Mouse (Mus musculus) layer of hippocampus, postnatal 25 days (tissue): Measurements from ENCODE around the gene Ppp1r9a. TPM values are rescaled to one million over a fixed set of nuclear protein-coding genes. Genes with fewer than 3 reads are reported as not detected.

Experiments used
- DNase-seq, 2 experiments: peaks; one replicate each; pipeline ENCODE4 v3.0.0; 2022; ENCODE audit warnings: mixed read lengths in 2 of 2, low spot score in 1 of 2; ENCODE audit errors: extremely low spot score in 1 of 2
- total RNA-seq, 2 experiments: library from RNA; stranded (reverse); gene quantifications; 2 replicates each; pipeline ENCODE4 v1.2.3; 2021

The Ppp1r9a gene
- total RNA-seq, 2 experiments from 2014 or later: 146 to 154 TPM

- no peak for DNase-seq
Measured at GRCm38 (mm10) chr6:4953028-4953719, 50.5 kb downstream of the Ppp1r9a start.

DNA sequence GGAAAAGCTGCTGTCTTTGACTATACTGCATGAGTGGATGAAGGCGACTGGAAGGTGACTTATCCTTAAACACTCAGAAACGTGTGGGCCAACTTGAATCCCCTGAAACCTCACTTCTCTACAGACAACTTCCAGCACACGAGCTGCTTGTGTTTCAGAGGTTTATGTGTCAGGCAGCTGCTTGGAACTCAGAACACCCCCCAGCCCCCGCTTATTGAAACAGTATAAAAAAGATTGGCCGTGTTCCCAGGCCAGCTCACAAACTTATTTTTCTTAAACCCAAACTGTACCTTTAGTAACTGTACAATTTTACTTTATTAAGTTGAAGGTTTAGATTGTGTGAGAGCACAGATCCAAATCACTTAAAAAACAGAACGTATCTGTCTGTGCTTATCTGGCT is 53.9 kb downstream of the Ppp1r9a start:
- DNase-seq: no peak

- no peak for DNase-seq
Measured at GRCm38 (mm10) chr6:4962197-4962596, 59.5 kb downstream of the Ppp1r9a start.

GRCm38 (mm10) chr6:4963049-4963448 is 60.3 kb downstream of the Ppp1r9a start:
- no peak for DNase-seq

DNA sequence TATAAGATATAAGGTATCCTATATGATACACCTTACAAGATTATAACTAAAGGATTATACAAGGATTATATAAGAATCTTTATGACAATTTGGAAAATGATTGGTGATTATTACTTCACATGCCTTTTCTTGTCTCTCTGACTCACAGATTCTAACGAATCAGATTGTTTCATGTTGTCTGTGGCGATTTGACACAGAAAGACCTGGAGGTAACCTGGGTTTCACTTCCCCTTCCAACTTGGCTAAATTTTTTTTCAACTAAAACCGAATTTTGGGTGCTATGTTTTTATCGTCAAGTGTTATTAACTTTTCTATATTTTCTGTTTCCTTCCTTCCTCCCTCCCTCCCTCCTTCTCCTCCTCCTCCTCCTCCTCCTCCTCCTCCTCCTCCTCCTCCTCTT is 64.5 kb downstream of the Ppp1r9a start:
- no peak for DNase-seq

GRCm38 (mm10) chr6:4971229-4971628 is 68.5 kb downstream of the Ppp1r9a start:
- DNase-seq: no peak

DNA sequence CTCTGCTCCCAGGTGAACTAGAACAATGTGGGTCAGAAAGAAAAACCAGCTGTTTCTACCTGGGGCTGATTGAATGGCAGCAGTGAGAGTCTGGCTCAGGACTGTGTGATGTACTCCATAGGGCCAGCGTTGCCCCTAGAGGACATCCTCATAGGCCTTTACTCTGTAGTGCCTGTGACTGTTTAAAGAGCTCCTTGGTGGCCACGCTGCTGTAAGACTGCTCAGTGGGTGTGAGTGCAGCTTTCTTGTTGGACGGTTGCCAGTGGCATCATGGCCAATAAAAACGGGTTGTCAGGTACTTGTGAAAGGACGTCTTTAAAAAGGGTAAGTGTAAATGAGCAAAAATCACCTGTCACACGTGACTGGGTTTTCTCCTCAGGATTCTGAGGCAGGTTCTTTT is 70.1 kb downstream of the Ppp1r9a start:
- no peak for DNase-seq

GRCm38 (mm10) chr6:4973337-4973736 is 70.6 kb downstream of the Ppp1r9a start:
- DNase-seq: no peak

DNA sequence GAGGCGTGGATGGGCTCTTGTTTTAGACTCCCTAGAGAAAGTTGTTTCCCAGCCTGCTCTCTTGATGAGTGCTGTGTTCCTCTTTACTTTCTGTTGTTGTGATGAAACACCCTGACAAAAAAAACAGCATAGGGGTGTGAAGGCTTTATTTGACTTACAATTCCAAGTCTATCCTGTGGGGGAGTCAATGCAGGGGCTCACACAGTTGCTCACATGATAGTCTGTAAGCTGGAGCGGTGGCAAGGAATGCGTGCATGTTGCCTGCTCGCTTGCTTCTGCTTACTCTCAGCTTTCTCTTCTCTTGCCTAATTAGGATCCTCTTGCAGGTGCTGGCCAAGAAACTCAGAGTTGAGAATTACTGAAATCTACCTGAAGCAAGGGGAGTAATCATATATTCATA is 74.8 kb downstream of the Ppp1r9a start:
- DNase-seq: no peak

- DNase-seq: no peak
Measured at GRCm38 (mm10) chr6:4978249-4978648, 75.5 kb downstream of the Ppp1r9a start.

- no peak for DNase-seq
Measured at GRCm38 (mm10) chr6:4978897-4979296, 76.2 kb downstream of the Ppp1r9a start.

- no peak for DNase-seq
Measured at GRCm38 (mm10) chr6:4980113-4980512, 77.4 kb downstream of the Ppp1r9a start.

GRCm38 (mm10) chr6:4982686-4983162 is 80.0 kb downstream of the Ppp1r9a start:
- DNase-seq: no peak

GRCm38 (mm10) chr6:4985668-4986067 is 83.0 kb downstream of the Ppp1r9a start:
- DNase-seq: no peak

- DNase-seq: no peak
Measured at GRCm38 (mm10) chr6:4987084-4987483, 84.4 kb downstream of the Ppp1r9a start.

DNA sequence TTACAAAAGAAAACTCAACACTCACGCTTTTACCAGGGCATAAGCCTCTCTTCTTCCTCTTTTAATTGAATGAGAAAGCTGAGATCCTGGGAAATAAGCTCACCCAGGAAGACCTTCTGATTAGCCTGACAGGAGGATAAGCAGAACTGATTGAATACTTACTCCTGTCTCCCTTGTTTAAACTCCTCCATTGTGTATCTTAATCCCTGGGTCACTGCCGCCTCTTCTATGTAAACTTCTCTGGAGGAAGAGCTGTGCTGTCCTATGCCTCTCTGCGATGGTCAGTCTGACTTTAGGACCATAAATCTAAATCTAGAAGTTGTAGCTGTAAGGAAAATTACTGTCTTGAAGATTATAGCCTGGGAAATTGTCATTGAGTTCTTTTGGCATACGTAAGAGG is 86.0 kb downstream of the Ppp1r9a start:
- no peak for DNase-seq

GRCm38 (mm10) chr6:4992308-4992707 is 89.6 kb downstream of the Ppp1r9a start:
- DNase-seq: no peak

DNA sequence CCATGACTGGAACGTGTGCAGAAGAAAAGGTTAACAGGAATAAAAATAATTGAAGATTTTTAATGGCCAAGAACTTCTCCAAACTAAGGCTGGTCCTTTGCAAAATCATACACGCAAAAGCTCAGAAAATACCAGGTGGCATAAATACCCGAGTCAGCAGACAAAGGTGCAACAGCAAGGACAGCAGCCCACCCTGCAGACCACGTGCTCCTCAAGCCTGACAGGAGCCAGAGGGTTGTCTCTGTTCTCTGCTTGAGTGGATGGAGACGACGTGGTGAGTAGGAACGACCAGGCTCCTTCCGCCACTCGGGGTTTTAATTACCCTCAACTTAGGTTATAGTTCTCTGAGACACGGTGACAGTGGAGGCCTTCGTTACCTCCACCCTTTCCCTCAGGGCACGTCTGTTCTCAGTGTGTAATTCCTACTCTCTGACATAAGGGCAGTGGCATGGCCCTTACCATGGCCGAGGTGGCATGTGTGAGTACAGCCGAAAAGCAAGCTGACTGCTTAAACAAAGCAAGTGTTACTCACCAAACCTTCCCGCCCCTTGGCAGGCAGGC is 91.0 kb downstream of the Ppp1r9a start:
- no peak for DNase-seq

- DNase-seq: no peak
Measured at GRCm38 (mm10) chr6:4994161-4994919, 91.6 kb downstream of the Ppp1r9a start.

- DNase-seq: no peak
Measured at GRCm38 (mm10) chr6:4997599-4997998, 94.9 kb downstream of the Ppp1r9a start.

- DNase-seq: no peak
Measured at GRCm38 (mm10) chr6:4998929-4999328, 96.2 kb downstream of the Ppp1r9a start.

DNA sequence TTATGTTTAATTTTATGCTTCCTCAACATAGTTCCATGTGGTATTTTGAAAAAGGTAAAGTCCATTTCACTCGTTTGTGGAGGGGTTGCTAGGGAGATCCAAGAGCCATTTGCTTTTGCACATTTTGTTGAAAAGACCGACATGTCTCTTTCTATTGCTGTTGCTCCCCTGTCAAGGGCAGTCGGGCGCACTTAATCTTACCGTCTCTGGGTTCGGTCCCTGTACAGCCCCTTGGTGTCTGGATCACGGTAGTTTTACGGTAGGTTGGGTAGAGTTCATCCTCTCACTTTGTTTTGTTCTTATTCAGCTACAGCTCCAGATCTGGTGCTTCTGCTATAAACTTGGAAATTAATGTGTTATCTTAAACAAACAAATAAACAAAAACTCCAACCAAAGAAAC is 98.1 kb downstream of the Ppp1r9a start:
- DNase-seq: no peak
